Mouse (Mus musculus) ZHBTc4 (cell line): ENCODE measurements around the gene Inha.

ENCODE experiments used
- DNase-seq: peaks from one replicate; pipeline ENCODE4 v3.0.0-alpha.2; 2011; ENCODE audit warnings: low read depth, low spot score

Gene Inha

DNA sequence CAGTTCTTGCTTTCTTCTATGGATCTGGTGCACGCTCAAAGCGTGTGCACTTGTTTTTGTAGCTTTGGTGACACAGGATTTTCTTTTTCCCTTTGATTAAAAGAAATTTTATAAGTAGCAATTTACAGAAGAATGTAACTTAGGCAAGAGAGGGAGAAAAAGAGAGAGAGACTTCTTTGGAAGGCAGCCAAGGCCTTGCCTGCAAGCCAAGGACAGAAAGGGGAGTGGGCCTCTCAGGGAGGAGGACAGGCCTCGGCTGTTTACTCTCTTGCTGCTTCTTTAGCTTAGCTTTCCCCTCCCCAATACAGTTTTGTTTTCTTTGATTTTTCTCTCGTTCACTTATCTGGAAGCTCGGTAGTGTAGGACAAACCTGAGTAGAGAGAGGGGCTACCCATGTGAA lies 12.7 kb downstream of the Inha start:
- no peak for DNase-seq

DNA sequence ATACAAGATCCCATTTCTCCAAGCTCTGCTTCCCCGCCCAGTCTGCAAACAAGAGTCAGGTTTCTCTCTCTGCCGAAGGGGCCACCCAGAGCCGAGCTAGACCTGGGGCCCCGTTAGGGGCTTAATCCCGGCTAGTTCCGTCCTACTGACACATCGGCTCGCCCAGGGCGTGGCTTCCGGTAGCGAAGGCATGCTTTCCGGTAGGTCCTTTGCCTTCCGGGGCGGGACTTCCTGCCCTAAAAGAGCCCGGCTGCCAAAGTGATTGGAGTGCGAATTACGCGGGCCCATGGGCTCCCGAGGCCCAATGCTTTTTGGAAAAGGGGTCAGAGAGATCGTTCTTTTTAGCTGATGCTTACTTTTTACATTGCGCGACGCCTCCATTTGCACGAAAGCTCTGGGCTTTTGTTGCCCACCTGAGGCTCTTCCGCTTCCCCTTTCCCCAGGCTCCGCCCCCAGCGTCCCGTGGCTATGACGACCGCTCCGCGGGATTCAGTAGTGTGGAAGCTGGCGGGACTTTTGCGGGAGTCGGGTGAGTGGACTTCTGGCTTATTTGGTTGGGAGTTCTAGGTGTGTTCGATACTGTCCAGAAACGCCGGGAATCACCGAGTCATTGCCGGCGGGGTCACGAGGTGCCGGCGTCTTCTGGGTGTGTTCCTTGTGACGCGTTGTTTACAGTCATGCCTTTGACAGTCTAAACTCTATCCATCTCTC lies 14.6 kb downstream of the Inha start, which contains the start of gene Stk11ip:
Gene Stk11ip, plus strand, starts transcription at position 209 of the 711 bp plus-strand sequence.
- peak; percentile 97 for DNase-seq

DNA sequence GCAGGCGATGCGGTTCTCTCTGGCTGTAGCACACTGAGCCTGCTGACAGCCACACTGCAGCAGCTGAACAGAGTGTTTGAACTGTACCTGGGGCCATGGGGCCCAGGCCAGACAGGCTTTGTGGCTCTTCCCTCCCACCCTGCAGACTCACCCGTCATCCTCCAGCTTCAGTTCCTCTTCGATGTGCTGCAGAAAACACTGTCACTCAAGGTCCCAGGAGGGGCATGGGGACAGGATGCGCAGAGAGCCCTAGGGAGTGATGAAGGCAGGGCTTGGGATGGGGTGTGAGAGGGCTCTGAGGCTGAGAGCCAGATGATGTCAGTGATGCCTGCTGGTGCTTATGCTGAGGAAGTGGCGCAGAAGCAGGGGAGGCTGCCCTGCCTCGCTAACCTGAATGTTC lies 17.8 kb downstream of the Inha start:
- DNase-seq = no peak

GRCm38 (mm10) chr1:75530546-75530945 lies 23.7 kb downstream of the Inha start:
- DNase-seq = no peak

- no peak for DNase-seq
Measured at GRCm38 (mm10) chr1:75532280-75533172, 25.6 kb downstream of the Inha start.

GRCm38 (mm10) chr1:75533325-75534252 lies 26.7 kb downstream of the Inha start:
- DNase-seq = no peak

- no peak for DNase-seq
Measured at GRCm38 (mm10) chr1:75537587-75537986, 30.7 kb downstream of the Inha start.

DNA sequence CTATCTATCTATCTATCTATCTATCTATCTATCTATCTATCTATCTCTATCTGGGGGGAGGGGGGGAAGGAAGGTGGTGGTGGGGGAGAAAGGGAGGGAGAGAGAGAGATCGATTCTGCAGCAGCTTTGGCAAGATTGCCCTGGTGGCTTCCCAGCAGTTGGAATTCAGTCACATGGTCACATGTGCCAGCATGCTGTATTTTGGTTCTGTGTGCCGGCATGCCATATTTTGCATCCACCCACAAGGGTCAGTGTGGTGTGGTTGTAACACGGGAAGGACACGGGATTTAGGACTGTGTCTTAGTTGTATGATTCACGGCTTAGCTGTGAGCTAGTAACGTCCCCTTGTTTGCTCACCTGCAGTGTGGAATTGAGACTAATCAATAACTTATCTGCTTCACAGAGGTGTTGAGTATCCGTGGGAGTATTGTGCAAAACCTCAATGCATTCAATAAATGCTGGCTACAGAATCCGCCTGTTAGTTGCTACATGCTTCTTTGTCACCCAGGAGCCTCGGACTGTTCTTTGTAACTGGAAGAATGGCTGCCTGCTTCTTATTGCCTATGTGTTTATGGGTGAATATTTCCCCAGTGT lies 31.8 kb downstream of the Inha start:
- DNase-seq = no peak

GRCm38 (mm10) chr1:75541496-75541895 lies 34.6 kb downstream of the Inha start:
- no peak for DNase-seq

- DNase-seq = no peak
Measured at GRCm38 (mm10) chr1:75544351-75544750, 37.5 kb downstream of the Inha start.

DNA sequence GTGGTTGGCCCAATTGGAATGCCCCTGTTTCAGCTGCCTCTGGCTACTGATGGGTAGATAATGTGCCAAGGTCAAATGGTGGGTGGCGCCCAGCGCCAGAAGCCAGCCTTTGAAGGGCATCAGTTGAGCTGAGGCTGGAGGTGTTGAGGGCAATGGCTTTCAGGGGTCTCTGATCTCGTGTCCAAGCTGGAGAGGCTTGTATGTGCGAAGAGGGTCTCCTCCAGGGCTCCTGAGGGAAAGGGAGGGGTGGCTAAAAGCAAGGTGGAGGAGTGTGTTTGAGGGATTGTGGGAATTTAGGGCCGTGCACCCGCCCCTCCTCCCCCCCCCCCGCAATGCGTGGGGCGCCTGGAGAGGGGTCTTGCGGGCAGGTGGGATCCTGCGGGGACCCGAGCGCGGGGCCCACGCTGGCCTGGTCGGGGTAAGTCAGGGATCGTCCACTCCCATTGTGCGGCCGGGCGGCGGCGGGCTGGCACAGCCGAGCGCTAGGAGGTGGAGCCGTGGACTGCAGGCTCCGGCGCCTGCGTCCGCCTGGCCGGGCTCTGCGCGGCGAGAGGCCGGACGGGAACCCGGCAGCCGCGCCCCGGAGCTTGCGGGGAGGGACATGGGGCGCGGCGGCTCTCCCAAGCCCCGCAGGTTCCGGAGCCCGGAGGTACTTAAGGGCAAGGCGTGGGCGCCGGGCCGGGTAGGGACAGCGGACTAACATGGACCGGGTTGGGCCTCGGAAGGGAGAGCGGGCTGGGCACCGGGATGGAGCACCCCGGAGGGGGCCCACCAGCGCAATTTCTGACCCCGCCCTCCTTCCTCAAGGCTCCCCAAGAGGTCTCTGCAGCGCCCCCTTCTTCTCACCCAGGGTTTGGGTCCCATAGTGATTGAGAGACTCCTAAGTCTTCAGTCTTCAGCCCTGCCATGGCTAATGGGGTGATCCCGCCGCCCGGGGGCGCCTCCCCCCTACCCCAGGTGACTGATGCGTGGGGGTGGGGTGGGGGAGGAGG lies 39.4 kb downstream of the Inha start, which contains the start of gene Slc4a3:
Gene Slc4a3, plus strand, starts transcription at position 302 of the 992 bp plus-strand sequence.
- DNase-seq = peak; percentile 45

DNA sequence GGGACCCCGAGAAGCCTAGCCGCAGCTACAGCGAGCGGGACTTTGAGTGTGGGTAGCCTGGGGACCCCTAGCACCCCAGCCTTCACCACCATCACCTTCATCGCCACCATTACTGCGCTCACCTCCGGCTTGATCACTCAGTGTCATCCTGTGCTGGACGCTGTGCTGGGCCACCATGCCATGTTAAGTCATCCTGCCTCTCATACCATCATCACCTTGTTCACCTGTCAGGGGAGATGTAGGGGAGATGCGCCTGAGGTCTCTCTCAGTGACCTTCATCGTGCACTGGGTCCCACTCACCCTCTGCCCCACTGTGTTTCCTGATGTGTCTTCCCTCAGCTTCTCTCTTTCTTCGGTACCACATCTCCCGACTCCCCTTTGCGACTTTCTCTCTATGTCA lies 40.5 kb downstream of the Inha start:
- no peak for DNase-seq

DNA sequence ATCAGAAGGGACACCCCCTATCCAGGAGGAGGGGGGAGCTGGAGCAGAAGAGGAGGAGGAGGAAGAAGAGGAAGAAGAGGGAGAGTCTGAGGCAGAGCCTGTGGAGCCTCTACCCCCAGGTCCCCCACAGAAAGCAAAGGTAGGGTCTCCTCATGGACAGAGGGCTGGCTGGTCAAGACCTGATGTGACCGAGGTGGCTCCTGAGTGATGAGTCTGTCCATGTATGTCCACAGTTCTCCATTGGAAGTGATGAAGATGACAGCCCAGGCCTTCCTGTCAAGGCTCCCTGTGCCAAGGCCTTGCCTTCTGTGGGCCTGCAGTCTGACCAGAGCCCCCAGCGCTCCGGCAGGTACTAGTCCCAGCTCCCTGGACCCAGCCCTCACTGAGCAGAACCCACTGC lies 41.2 kb downstream of the Inha start:
- no peak for DNase-seq

- peak; percentile 13 for DNase-seq
Measured at GRCm38 (mm10) chr1:75548871-75549270, 42.0 kb downstream of the Inha start.

GRCm38 (mm10) chr1:75549289-75550279 lies 42.7 kb downstream of the Inha start:
- DNase-seq = no peak

DNA sequence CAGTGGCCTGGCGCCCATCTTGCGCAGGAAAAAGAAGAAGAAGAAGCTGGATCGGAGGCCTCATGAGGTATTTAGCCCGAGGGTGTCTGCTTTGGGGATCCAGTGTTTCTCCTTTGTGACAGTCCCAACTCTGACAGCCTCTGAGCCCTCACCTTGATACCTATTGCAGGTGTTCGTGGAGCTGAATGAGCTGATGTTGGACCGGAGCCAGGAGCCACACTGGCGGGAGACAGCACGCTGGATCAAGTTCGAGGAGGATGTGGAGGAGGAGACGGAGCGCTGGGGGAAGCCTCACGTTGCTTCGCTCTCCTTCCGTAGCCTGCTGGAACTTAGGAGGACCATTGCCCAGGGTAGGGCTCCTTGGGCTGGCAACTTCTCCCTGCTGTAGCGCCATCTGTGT lies 43.7 kb downstream of the Inha start:
- no peak for DNase-seq

DNA sequence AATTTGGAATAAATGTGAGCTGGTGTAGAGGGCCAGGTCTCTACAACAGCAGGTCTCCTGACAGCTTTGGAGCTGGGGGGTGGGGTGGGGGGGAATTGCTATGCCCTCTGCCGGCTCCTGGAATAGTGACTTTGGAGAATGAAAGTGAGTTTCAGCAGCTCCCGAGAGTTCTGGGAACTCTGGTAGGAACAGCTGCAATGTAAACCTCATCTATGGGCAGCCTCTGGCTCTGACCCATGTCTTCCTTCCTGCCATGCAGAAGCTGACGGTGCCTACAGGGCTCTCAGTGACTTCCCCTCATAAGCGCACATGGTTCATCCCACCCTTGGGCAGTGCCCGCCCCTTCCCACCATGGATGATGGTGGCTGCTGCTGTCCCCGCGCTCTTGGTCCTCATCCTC lies 48.8 kb downstream of the Inha start:
- no peak for DNase-seq

DNA sequence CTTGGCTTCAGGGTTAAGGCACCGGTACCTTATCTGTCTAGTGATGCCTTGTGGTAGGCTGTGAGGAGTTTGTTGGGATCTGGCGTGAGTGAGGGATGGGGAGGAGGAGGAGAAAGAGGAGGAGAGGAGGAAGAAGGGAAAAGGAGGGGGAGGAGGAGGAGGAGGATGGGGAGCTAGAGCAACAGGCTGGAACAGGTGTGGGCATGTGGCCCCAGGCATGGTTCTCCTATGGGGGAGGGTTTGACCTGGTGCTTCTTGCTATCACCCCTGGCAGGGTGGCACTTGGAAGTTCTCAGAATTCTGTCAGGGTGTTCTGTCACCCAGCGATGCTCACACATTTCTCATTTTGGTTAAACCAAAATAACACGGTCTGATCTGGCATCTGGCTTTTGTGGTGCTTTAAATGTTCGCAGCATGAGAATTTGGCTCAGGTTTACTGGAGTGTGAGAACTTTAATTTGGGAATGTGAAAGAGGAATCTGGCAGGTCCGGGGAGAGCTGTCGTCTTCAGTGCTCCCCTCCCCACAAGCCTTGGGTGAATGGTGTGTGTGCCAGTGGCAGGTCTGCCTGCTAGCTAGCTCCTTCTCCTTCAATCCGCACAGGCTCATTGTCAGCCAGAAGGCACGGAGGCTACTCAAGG lies 49.4 kb downstream of the Inha start:
- DNase-seq = no peak
